Mouse (Mus musculus) right cerebral cortex, adult 2 months (tissue): ENCODE data around the gene Tsku.

Experiments used
- DNase-seq, 2 experiments: peaks; one replicate each; pipeline ENCODE4 v3.0.0; 2021 to 2022; ENCODE audit warnings: low spot score in 2 of 2

The Tsku gene

DNA sequence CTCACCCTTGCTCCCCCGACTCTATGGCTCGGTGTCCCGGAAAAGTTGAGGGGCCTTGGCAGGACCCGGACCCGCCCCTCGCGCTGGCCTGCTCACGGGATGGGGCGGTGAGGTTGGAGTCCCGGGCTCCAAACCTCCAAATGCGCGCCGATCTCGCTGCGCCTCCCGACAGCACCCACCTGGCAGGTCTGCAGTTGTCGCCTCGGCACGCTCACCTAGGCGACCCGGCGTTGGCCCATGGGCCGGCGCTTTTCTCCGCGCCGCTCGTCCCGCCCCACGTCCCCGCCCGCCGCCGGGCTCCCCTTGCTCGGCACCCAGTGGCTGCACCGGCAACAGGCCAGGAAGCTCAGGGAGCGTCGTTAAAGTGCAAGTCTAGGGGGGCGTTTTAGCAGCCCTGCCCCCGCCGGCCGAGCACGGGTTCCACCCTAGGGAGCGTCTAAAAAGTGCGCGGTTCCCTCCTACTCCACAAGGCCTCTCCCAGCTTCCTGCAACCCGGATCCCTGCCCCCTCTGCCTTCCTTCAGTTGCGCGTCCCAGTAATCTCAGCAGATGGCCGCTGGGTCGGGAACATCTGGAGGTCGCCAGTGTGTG lies at the start of gene Tsku:
Tsku (minus strand) TSS at position 266 of the 590 bp plus-strand sequence.
- DNase-seq: peak; percentile 78 to 82

DNA sequence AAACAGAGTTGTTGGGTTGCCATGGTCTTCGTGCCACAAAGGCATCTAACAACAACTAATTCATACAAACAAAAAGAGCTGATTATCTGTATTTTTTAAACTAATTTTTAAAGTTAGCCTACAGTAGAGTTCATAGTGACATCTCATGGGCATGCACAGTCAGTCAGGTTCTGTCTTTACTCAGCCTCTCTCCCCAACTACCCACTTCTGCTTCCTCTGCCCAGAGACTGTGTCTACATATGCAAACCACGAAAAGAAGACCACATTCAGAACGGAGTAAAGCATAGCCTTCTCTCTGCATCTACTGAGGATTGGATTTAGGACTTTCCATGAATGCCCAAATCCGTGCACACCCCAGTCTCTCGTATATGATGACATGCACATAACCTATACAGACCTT lies 46.5 kb upstream of the Tsku start:
- DNase-seq: no peak

DNA sequence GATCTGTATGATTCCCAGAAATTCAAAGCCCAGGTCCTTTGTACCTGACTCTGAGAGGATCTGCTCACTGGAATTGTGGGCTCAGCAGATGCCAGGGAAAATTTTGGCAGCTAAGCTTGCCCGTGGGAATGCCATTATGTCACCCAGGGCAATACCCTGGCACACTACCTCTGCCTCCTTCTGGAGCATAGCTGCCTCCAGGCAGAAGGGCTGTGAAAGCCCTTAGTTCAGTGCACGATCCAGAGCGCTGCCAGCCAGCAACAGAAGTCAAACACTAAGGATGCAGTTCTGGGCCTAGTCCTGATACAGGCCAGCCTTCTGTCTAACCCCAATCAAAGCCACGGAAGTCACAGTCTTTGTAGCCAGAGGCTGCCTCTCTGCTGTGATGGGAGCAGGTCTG lies 42.9 kb upstream of the Tsku start:
- no peak for DNase-seq

DNA sequence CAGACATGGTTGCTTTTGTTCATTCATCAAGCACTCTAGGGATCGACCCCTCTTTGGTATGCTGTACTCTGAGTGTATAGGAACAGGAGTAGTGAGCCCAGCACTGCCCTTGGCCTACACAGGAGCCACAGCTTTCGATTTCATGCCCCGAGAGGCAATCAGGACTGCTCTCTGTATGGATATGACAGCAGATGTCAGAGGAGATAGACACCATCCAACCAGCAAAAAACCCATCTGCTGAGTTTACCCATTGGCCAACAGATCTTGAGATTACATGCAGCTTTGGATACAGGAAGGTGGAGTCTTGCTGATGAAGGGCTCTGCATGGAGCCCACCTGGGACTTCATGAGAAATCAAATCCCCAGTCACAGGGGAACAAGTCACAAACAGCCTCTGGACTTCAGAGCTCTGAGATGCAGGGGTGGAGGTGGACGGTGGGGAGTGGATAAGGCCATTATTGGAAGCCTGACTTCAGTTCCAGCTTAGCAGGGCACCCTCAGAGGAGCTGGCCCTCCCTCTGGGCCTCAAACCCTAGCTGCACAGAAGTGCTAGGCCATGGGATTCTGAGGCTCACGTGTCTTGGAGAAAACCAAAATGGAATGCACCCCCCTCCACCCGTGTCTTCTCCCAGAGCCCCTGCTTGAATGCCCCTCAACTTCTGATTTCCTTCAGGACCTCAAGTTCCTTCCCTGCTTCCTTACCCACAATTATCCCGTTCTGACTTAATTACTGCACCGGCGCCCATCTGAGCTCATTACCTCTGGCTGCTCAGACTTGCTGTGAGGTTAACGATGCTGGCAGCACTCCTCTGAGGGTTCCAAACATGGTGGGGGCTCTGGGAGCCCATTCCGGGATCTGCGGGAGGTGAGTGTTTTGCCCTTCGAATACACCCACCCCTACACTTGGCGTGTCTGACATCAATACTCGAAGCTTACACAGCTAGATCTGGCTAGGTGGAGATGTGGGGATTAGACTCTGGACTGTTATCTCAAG lies 41.8 kb upstream of the Tsku start:
- no peak for DNase-seq

DNA sequence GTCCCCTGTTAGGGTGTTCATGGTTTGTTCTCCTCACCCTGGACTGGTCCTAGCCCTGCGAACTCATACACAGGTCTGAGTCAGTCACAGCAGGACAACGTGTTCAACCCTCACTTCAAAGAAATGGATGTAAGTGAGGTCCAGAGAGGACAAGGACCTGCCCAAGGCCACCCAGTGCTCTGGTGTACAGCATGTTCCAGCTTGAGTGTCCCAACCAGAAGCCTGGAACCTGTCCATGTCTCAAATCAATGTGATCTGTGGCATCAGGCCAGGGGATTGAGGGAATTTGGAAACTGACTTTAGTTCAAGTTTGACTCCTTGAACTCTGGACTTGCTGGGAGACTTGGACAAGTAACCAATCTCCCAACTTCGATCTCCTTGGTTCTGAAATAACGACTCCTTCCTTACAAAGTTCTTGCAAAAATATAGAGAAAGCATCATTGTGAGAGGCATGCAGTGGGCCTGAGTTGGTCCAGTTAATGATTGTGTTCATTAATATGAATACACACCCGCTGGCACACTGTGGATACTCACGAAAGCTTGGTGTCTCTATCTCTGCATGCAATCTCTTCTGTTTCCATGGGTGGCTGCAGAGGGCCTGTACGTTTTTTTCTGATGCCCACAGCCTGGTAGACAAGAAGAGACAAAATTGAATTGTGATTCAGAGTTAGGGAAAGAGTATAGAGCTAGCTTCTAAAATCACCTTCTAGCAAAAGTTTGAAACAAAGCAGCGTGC lies 31.5 kb upstream of the Tsku start:
- no peak for DNase-seq

DNA sequence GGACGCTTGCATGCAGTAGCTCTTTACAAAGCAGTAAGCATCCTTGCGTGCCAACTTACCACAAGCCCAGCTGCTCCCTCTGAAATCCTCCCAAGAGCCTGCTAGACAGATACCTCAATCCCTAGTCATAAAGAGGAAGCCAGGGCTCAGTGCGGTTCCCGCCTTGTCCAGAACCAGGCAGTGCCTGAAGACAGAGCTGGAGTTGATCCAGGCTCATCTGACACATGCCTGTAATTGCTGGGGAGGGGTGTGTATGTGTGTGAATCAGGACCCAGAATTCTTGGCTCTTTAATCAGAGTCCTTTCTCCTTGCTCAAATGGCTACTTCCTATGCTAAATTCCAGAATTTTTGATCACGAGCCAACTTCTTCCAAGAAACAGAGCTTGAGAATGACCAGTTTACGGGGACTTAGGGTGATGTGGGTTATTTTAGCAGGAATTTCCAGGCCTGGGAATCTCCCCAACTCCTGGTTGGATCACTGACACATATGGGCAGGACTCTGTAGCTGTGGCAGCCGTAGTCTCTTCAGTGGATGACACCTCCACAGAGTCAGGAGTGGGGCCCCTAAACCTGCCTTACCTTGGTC lies 30.3 kb upstream of the Tsku start:
- no peak for DNase-seq

DNA sequence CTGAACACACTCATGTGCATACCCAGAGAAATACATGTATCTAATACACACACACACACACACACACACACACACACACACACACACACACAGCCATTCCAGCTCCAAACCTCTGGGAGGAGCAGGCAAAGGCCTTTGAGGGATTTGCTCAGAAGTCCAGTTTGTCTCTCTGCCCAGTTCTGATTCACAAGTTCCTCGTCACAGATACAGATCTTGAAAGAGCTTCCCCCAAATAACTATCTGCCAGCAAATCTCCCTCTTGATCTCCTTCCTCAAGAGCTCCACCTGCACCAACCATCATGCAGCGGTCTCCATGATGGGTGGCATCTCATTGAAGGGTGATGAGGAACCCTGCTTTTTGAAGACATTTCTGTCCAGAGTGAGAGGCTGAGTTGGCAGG lies 29.4 kb upstream of the Tsku start:
- DNase-seq: no peak

DNA sequence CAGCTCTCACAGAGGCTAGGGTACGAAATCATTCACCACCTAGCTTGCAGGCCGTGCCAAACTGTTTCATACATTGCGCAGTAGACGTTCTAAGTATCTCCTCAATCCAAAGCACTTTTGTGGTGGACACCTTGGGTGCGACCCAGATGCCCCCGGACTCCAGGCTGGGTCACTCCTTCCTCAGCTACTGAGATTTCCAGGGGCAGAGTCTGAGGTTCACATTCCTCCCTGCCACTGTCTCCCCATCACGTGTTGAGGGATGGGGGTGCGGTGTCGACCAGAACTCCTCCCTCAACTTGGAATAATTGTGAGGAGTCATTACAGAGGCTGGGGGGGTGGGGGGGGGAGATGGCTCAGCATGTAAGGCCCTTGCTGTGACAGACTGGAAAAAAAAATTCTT lies 28.5 kb upstream of the Tsku start:
- DNase-seq: no peak

DNA sequence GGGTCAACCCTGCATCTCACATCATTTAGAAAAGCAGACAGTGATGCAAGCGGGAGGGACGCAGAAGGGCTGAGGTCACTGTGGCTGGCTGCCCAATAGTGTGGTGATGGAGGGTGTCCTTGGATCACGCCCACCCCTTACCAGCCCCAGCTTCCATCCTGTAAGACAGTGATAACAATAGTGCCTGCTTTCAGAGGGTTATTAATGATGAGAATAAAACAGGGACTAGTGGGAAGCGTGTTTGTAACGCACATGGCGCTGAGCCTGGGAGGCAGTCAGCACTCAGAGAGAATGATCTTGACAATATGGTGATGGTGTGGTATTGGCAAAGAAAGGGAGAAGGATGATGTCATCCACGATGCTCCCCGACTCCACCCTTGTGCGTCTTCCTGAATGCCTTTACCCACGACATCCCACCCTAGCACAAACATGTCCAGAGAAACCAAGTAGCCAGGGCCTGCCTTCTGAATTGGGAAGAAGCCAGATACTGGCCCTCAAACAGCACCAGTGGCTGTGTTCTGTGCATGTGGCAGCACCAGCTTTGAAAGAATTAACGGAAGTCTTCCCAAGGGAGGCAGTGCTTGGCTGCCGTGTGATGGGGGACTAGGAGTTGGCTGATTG lies 27.9 kb upstream of the Tsku start:
- DNase-seq: no peak

DNA sequence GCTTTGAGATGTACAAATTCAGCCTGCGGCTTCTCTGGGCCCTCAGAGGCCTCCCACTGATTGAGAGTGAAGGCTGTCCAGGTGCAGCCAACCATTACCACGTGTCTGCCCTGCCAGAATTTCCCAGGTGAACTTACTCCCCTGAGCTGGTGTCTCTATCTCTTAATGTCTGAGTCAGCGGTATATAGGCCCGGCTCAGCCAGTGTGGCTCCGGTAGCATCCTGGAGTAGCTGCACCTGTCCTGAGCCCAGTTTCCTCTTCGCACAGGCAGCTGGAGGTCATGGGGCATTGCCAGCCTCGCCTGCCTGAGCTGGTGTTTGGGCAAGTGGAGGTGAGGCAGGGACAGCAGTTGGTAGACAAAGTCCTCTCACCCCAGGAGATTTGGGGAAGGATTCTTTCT lies 26.1 kb upstream of the Tsku start:
- DNase-seq: no peak

DNA sequence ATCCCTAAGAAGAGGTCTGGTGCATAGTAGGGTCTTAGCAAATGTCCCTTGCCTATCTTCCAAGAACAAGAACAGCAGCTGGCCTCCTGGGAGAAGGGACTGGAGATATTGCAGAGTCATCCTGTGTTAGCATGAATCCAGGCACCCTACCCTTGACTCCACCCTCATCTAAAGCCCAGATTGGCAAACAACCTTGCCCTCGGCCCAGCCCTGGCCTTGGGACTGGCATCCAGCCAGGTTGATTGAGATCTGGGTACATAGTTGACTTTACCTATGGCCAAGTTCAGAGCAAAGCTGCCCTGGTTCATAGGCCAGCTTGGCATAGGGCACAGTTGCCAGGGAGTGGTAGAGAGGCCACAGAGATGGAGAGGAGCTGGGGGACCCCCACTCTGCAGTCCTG lies 24.0 kb upstream of the Tsku start:
- no peak for DNase-seq

DNA sequence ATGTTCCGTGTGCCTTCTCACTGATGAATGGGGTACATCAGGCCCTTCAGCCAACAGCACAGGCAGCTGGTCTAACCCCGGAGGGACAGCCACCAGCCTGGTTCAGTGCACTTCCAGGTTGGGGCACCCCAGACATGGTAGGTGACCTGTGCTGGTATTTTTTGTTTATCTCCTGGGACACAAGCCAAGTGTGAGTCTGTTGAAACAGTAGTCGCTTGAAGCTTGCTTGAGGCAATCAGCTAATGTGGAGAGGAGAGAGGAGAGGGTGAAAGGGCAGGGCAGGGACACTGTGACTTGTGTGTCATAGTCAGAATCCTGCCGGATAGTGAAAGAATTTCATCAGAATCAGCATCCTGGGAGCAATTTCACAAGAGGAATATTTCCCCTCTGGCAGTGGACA lies 22.2 kb upstream of the Tsku start:
- no peak for DNase-seq

DNA sequence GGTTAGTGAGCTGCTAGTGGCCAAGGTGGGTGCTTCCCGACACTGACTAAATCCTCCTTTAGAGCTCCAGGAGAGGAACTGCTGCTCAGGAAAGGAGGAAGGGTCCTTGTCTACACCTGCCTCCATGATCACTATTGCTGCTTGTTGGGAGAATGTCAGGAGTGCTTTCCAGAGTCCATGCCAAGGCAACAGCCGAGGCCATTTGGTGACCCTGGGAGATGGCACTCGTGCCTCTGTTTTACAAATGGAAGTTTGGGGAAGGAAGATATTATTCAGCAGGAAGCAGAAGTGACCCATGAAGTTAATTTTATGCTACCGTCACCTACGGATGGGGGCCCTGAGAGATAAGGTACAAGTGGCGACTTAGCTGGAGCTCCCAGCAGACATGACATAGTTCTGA lies 21.7 kb upstream of the Tsku start:
- DNase-seq: no peak

DNA sequence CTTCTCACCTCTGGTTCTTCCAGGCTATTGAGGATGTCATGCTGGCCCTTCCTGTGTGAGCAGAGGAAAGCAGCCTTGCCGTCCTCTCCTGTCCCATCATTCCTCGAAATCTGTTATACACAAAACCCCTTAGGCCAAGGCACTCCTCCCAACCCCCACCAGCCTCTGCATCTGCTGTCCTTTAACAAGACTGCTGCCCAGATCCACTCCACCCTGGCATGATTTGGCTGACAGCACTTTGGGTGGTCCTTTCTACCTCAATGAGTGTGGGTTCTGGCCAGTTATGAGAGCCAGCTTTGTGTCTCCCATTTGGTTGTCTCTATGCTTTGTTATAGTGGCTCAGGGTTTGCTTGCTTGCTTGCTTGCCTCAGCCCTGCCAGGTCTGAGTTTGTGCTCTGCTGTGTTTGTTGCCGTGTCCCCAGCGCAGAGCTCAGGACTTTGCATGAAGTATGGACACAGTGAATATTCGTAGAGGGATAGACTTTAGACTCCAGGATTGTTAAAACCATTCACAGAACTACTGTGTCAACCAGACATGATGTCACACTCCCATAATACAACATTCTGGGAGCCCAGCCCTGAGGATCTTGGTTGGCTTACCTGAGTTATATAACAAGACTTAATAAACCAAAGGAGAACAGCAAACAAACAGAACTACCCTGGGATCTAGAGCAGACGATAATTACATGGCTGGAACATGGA lies 19.2 kb upstream of the Tsku start:
- no peak for DNase-seq

DNA sequence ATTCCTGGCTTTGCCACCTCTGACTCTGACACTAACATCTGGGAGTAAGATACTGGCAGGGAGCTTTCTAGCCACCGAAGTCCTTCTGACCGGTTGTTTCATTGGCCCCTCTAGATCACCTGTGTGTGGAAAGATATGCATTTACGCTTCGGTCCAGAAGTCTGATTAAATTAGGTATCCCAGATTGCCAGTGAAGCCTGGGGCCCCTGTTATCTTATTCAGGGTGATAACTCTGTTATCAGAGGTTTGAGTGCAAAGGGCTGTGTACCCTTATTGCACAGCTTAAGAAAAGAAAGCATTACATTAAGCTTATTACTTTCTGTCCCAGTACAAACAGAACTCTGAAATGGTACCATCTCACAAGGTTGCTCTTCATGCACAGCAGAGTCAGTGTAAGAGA lies 18.1 kb upstream of the Tsku start:
- DNase-seq: no peak

DNA sequence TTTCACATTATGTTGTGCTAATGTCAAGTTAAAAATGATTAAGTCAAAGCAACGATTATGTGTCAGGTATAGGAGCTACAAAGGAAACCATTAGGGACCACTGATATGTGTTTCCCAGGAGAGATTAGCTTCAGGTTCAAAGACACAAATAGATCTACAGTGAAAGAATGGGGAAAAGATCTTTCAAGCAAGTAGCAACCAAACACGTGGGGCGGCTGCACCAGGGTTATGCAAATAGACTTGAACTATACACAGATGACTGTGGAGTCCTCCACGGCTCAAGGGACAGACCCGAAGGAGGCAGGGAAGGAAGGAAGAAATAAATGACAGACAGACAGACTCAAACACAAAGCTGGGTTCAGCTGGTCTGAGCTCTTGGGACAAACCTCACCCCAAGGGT lies 16.1 kb upstream of the Tsku start:
- DNase-seq: no peak

DNA sequence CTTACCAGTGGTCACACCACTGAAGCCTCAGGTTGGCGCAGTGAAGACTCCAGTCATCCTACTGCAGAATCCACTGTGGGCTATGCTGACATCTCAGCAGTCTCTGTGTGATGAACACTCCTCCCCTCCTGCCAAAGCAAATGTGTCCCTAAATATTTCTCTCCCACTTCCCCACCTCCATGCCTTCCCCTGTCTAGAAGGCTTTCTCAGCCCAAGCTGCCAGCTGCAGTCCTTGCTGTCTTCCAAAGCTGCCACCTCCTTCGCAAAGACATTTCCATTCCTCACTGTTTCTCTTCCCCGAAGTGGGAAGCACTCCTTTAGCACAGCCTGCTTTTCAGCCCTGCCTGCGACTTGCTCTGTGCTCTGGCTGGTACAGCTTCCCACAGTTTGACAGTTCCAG lies 10.0 kb upstream of the Tsku start:
- peak; percentile 70 to 75 for DNase-seq

DNA sequence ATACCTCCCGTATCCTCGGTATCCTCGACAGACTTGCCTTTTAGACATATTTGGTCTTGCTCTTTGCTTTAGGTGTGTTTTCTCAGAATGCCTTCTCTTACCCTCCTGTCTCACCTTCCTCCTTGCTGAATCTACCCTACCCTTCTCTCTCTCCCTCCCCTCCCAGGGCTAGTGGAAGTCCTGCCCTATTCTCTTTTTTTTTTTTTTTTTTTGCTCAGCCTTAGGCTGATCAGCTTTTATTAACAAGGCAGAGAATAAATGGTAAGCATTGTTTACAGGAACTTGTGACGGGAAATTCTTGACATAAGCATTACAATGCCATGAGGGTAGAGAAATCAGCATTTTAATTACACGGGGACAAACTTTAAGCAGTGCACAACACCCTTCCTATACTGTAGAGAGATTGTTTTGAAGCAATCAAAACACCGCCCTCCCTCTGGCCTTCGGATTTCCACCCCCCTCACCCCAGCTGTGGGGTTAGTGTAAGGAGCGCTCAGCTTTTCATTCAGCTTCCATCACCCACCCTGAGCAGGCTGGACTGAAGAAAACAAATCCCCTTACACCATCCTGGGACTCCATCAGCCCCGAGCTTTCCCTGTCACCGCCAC lies 8.7 kb upstream of the Tsku start:
- no peak for DNase-seq

DNA sequence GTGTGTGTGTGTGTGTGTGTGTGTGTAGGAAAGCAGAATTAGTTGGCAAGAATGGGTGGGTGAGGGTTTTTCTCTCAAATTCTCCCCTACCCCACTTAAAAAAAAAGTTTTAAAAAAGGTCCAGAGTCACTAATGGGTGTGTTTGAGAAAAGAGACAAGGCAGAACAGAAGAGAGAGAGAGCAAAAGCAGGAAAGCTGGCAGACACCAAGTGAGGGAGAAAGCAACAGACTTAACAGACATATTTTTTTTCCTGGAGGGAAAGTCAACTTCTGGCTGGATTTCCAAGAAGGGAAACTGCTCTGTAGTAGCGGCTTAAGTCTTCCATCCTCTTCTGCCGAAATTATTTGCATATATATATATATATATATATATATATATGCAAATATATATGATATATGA lies 534 bp upstream of the Tsku start:
- no peak for DNase-seq

DNA sequence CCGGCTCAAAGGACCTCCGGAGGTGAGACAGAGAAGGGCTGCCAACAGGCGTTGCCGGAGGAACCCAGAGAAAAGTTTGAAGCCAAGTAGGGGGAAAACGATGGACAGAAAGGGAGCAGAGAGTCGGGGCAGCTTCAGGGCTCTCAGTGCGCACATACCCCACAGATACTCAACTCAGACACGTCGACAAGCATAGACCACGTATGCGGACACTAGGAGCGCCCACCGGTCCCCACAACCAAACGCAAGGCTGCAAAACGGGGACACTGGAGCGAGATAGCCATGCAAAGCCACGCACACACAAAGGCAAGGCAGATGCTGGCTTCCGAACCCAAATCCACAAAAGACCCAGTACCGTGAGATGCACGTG lies 522 bp downstream of the Tsku start:
- DNase-seq: no peak
